Mouse (Mus musculus): ENCODE measurements around the gene A830031A19Rik.

- TF ChIP-seq CTCF (IDR thresholded peaks at IDR 0.05; ENCODE audit: low read depth, low read length) = no peak
- TF ChIP-seq TAL1 (conservative IDR thresholded peaks at IDR 0.05; ENCODE audit: low read depth, low read length) = no peak
These were observed 30.8 kb downstream of the A830031A19Rik start for GRCm38 (mm10) chr11:24044025-24044424.

All from G1E (cell line).